Comparison of ENCODE assay signal across 30 mouse cellular contexts in genomic region chr3:117294308-117294925, GRCm38 (mm10).
DNase-seq lines count a peak whose midpoint lies in the region; ATAC-seq and TF ChIP-seq lines count a peak whose summit lies in the region.
"Had no signal": no experiment of that assay in that cellular context is flagged by ENCODE, and none has a peak within 500 bp of the region (broad histone marks: within the 10 kb centered on the region; RNA-seq: fewer than 3 reads in every experiment).

No protein-coding gene starts in this region.

- H3K4me2 ChIP-seq in midbrain, embryonic 11.5 days = no peak overlapping the region
- peak overlapping the region; percentile 45; the same call in 1 of the 2 replicates for H3K4me2 ChIP-seq in CH12.LX (ENCODE audit: insufficient read depth, low read depth, poor library complexity, severe bottlenecking)
- H3K4me2 ChIP-seq: embryonic facial prominence, embryonic 12.5 days; heart, embryonic 15.5 days; kidney, embryonic 15.5 days; limb, embryonic 15.5 days; neural tube, embryonic 15.5 days had no signal

- no peak overlapping the region for H3K9ac ChIP-seq in midbrain, embryonic 11.5 days (ENCODE audit: low read length)
- peak overlapping the region; percentile 33; the same call in 1 of the 2 replicates for H3K9ac ChIP-seq in CH12.LX (ENCODE audit: insufficient read depth, low read depth)
- H3K9ac ChIP-seq: embryonic facial prominence, embryonic 12.5 days; heart, embryonic 15.5 days; kidney, embryonic 15.5 days; limb, embryonic 15.5 days; liver, embryonic 14.5 days; neural tube, embryonic 15.5 days had no signal

- H3K27me3 ChIP-seq in midbrain, embryonic 11.5 days (ENCODE audit: control insufficient read depth, insufficient read depth, low read length) = no peaks in the 10 kb centered on the region
- no peaks in the 10 kb centered on the region for H3K27me3 ChIP-seq in midbrain, embryonic 10.5 days (ENCODE audit: low read depth, poor library complexity, severe bottlenecking)
- no peaks in the 10 kb centered on the region for H3K27me3 ChIP-seq in CH12.LX (replicated peaks)
- H3K27me3 ChIP-seq: embryonic facial prominence, embryonic 12.5 days; heart, embryonic 15.5 days; kidney, embryonic 15.5 days; limb, embryonic 15.5 days; neural tube, embryonic 15.5 days had no signal

- no peak overlapping the region for H3K27ac ChIP-seq in midbrain, embryonic 11.5 days (ENCODE audit: low read depth, low read length)
- H3K27ac ChIP-seq in midbrain, embryonic 10.5 days (replicated peaks) = no peak overlapping the region
- H3K27ac ChIP-seq in CH12.LX (ENCODE audit: insufficient read depth, low read depth) = no peak overlapping the region
- H3K27ac ChIP-seq in cortical plate, adult 2 months (ENCODE audit: insufficient read depth, low read length) = peak overlapping the region; percentile 89
- H3K27ac ChIP-seq: embryonic facial prominence, embryonic 12.5 days; heart, embryonic 10.5 days; heart, embryonic 15.5 days; kidney, embryonic 15.5 days; limb, embryonic 10.5 days; limb, embryonic 15.5 days; liver, embryonic 14.5 days; macrophage; neural tube, embryonic 15.5 days had no signal

- TF ChIP-seq RAD21 in CH12.LX (IDR thresholded peaks at IDR 0.05; ENCODE audit: low read depth, low read length) = no peak

- DNase-seq in frontal cortex, postnatal 14 days (ENCODE audit: low spot score in 2 of 2) = no peak
- DNase-seq in midbrain, embryonic 11.5 days (ENCODE audit: low spot score, missing footprints) = peak; percentile 33
- no peak for DNase-seq in midbrain, embryonic 10.5 days (ENCODE audit: low spot score)
- peak; percentile 48 for DNase-seq in CH12.LX (ENCODE audit: extremely low read depth)
- DNase-seq in retina, embryonic 14.5 days (ENCODE audit: low spot score) = no peak
- DNase-seq in adrenal gland, postnatal 25 days = no peak
- DNase-seq: adrenal gland, adult 2 months; B cell, adult 2 months; cerebellum, adult 11 months; cerebellum, adult 9-10 months; cerebellum, postnatal 36 days; embryo, embryonic 11 days; kidney, adult 18-20 months; kidney, postnatal 25 days; lung, adult 2 months; lung, postnatal 10 days; right cerebral cortex, adult 18-20 months had no signal

- H3K4me3 ChIP-seq in midbrain, embryonic 11.5 days (ENCODE audit: low read depth, low read length) = no peak overlapping the region
- H3K4me3 ChIP-seq in midbrain, embryonic 10.5 days = no peak overlapping the region
- H3K4me3 ChIP-seq in CH12.LX (replicated peaks in 1 of 3; ENCODE audit: low read depth in 2 of 3, low read length in 2 of 3, poor library complexity in 1 of 3) = no peak overlapping the region
- H3K4me3 ChIP-seq in cortical plate, adult 2 months (ENCODE audit: insufficient read depth, low read length) = no peak overlapping the region
- H3K4me3 ChIP-seq: embryonic facial prominence, embryonic 12.5 days; heart, embryonic 10.5 days; heart, embryonic 15.5 days; kidney, embryonic 15.5 days; limb, embryonic 10.5 days; limb, embryonic 15.5 days; neural tube, embryonic 15.5 days had no signal

- no peak for TF ChIP-seq POLR2A in CH12.LX (IDR thresholded peaks at IDR 0.05; ENCODE audit: low read depth, low read length)
- TF ChIP-seq POLR2A in cortical plate, adult 2 months (IDR thresholded peaks at IDR 0.05; ENCODE audit: extremely low read depth, insufficient read depth, low read length) = no peak

- no peak for TF ChIP-seq CTCF in CH12.LX (conservative IDR thresholded peaks at IDR 0.05 in 1 of 2, IDR thresholded peaks at IDR 0.05 in 1 of 2; ENCODE audit: low read depth in 2 of 2, low read length in 2 of 2)
- no peak for TF ChIP-seq CTCF in cortical plate, adult 2 months (IDR thresholded peaks at IDR 0.05; ENCODE audit: extremely low read depth, insufficient read depth, low read length)

- no peaks in the 10 kb centered on the region for H3K9me3 ChIP-seq in midbrain, embryonic 11.5 days (ENCODE audit: control insufficient read depth, low read length)
- no peaks in the 10 kb centered on the region for H3K9me3 ChIP-seq in midbrain, embryonic 10.5 days (replicated peaks)
- H3K9me3 ChIP-seq in CH12.LX (replicated peaks; ENCODE audit: low read length) = no peaks in the 10 kb centered on the region
- H3K9me3 ChIP-seq: embryonic facial prominence, embryonic 12.5 days; heart, embryonic 10.5 days; heart, embryonic 15.5 days; kidney, embryonic 15.5 days; limb, embryonic 10.5 days; limb, embryonic 15.5 days; neural tube, embryonic 15.5 days had no signal

- H3K4me1 ChIP-seq in midbrain, embryonic 11.5 days (ENCODE audit: control insufficient read depth, insufficient read depth, low read length) = no peaks in the 10 kb centered on the region
- no peaks in the 10 kb centered on the region for H3K4me1 ChIP-seq in midbrain, embryonic 10.5 days
- H3K4me1 ChIP-seq in CH12.LX (ENCODE audit: control insufficient read depth in 1 of 2, insufficient read depth in 2 of 2) = peaks cover 5 to 47% of the 10 kb centered on the region in 2 experiments; a peak in 3 of 4 replicates
- H3K4me1 ChIP-seq in cortical plate, adult 2 months (ENCODE audit: control insufficient read depth, insufficient read depth, low read length) = peaks cover 4% of the 10 kb centered on the region; the same call in 1 of the 2 replicates
- H3K4me1 ChIP-seq: embryonic facial prominence, embryonic 12.5 days; heart, embryonic 10.5 days; heart, embryonic 15.5 days; kidney, embryonic 15.5 days; limb, embryonic 10.5 days; limb, embryonic 15.5 days; neural tube, embryonic 15.5 days had no signal

- peak; percentile 82 for TF ChIP-seq EP300 in CH12.LX (IDR thresholded peaks at IDR 0.05; ENCODE audit: low read length)

- dilution Hi-C loops in CH12.LX (cut with MboI; ENCODE audit: extremely low pct_ligation_motif_present, extremely low pct_unique_long_range_greater_than_20kb, low sequenced_read_pairs) = no loop called here

- 85% methylated on average over 2 of the region's 2 CpGs for WGBS in midbrain, embryonic 11.5 days
- WGBS in midbrain, embryonic 10.5 days = 85% methylated on average over 2 of the region's 2 CpGs

- peak; percentile 82 for ATAC-seq in frontal cortex, adult (ENCODE audit: low TSS enrichment)
- no peak for ATAC-seq in midbrain, embryonic 11.5 days (ENCODE audit: low FRiP score)
- ATAC-seq: activated CD4-positive, CD25-positive, alpha-beta regulatory T cell, adult 4 months; hindbrain, embryonic 16.5 days had no signal

- H3K79me2 ChIP-seq in CH12.LX (replicated peaks; ENCODE audit: control insufficient read depth, extremely low read depth, insufficient read depth, poor library complexity, severe bottlenecking) = no peaks in the 10 kb centered on the region

- H3K36me3 ChIP-seq in midbrain, embryonic 11.5 days (ENCODE audit: control insufficient read depth, insufficient read depth, low read length) = no peaks in the 10 kb centered on the region
- H3K36me3 ChIP-seq in midbrain, embryonic 10.5 days = no peaks in the 10 kb centered on the region
- no peaks in the 10 kb centered on the region for H3K36me3 ChIP-seq in CH12.LX (replicated peaks in 1 of 2; ENCODE audit: control insufficient read depth in 1 of 2, insufficient read depth in 1 of 2, low read length in 1 of 2)
- H3K36me3 ChIP-seq: embryonic facial prominence, embryonic 12.5 days; heart, embryonic 10.5 days; heart, embryonic 15.5 days; kidney, embryonic 15.5 days; limb, embryonic 10.5 days; limb, embryonic 15.5 days; neural tube, embryonic 15.5 days had no signal

- in situ Hi-C loops in CH12.LX (cut with MboI; ENCODE audit: low pct_ligation_motif_present, low pct_unique_long_range_greater_than_20kb, low sequenced_read_pairs) = no loop called here

TF ChIP-seq in CH12.LX, 34 proteins besides CTCF, POLR2A, EP300 and RAD21:
- no peak for TF ChIP-seq JUND (conservative IDR thresholded peaks at IDR 0.05; ENCODE audit: low read depth, low read length)
- TF ChIP-seq USF1 (IDR thresholded peaks at IDR 0.05; ENCODE audit: low read depth, low read length) = no peak
- TF ChIP-seq IRF4 (IDR thresholded peaks at IDR 0.05; ENCODE audit: low read depth, low read length) = peak; percentile 66
- peak; percentile 56; the same call in 1 of the 2 replicates for TF ChIP-seq MXI1 (IDR thresholded peaks at IDR 0.05; ENCODE audit: low read depth, low read length)
- no peak for TF ChIP-seq CHD1 (IDR thresholded peaks at IDR 0.05; ENCODE audit: low read depth, low read length)
- no peak for TF ChIP-seq PAX5 (IDR thresholded peaks at IDR 0.05; ENCODE audit: low read length)
- no peak for TF ChIP-seq SIN3A (IDR thresholded peaks at IDR 0.05; ENCODE audit: low read length)
- TF ChIP-seq SMC3 (IDR thresholded peaks at IDR 0.05; ENCODE audit: low read depth, low read length) = no peak
- peak; percentile 40; the same call in 1 of the 2 replicates for TF ChIP-seq MEF2A (IDR thresholded peaks at IDR 0.05; ENCODE audit: borderline replicate concordance, low read depth, low read length)
- no peak for TF ChIP-seq ZNF384 (IDR thresholded peaks at IDR 0.05; ENCODE audit: low read depth, low read length)
- TF ChIP-seq NELFE (IDR thresholded peaks at IDR 0.05; ENCODE audit: low read depth, low read length) = no peak
- TF ChIP-seq TCF12 (IDR thresholded peaks at IDR 0.05; ENCODE audit: low read depth, low read length) = 0 out of 2 replicates have a peak, but pooled peaks have one; percentile 13
- TF ChIP-seq MYC (IDR thresholded peaks at IDR 0.05; ENCODE audit: low read depth, low read length) = peak; percentile 95
- peak; percentile 89 for TF ChIP-seq MAX (IDR thresholded peaks at IDR 0.05; ENCODE audit: low read length)
- peak; percentile 79 for TF ChIP-seq BHLHE40 (IDR thresholded peaks at IDR 0.05; ENCODE audit: low read depth, low read length)

Comparison
In these comparisons a context has a peak if more than half of its experiments do, and no peak if none do; other contexts are left out.
1. DNase-seq: peak in midbrain, embryonic 11.5 days (single experiment) and CH12.LX (single experiment); none in frontal cortex, postnatal 14 days (0 of 2), midbrain, embryonic 10.5 days (single experiment), retina, embryonic 14.5 days (single experiment) and adrenal gland, postnatal 25 days (single experiment).